Mouse (Mus musculus): Measurements from ENCODE around the gene Art2b. TPM values are rescaled to one million over a fixed set of nuclear protein-coding genes. Genes with fewer than 3 reads are reported as not detected.
"Not testable (repeated sequence)": the region's sequence is repeated elsewhere in the genome, so short reads cannot be mapped to it uniquely, and the experiment has no call there.

Gene Art2b
- not detected for total RNA-seq (2021)
- long read RNA-seq, result 0 reads

GRCm38 (mm10) chr7:101585408-101585807, at the start of gene Art2b:
TSS of gene Art2b (minus strand) at chr7:101585600.
- DNase-seq (ENCODE audit: low spot score in 2 of 2), result no peak

- no peak for DNase-seq (ENCODE audit: low spot score in 2 of 2)
Observed at GRCm38 (mm10) chr7:101634513-101634912, 49.1 kb upstream of the Art2b start.

- no peak for DNase-seq (ENCODE audit: low spot score in 2 of 2)
Observed at GRCm38 (mm10) chr7:101633629-101634177, 48.3 kb upstream of the Art2b start.

GRCm38 (mm10) chr7:101628481-101628880, 43.1 kb upstream of the Art2b start:
- no peak for DNase-seq (ENCODE audit: low spot score in 2 of 2)

GRCm38 (mm10) chr7:101627166-101627565, 41.8 kb upstream of the Art2b start:
- not testable (repeated sequence) for DNase-seq (ENCODE audit: low spot score in 2 of 2)

GRCm38 (mm10) chr7:101624283-101624682, 38.9 kb upstream of the Art2b start:
- DNase-seq (ENCODE audit: low spot score in 2 of 2), result no peak

- not testable (repeated sequence) for DNase-seq (ENCODE audit: low spot score in 2 of 2)
Observed at GRCm38 (mm10) chr7:101621861-101622260, 36.5 kb upstream of the Art2b start.

GRCm38 (mm10) chr7:101620373-101620772, 35.0 kb upstream of the Art2b start:
- peak; percentile 44 to 80 for DNase-seq (ENCODE audit: low spot score in 2 of 2)

- DNase-seq (ENCODE audit: low spot score in 2 of 2), result no peak
Observed at GRCm38 (mm10) chr7:101618273-101618672, 32.9 kb upstream of the Art2b start.

GRCm38 (mm10) chr7:101617438-101618165, 32.2 kb upstream of the Art2b start:
- peak; percentile 80 to 84 for DNase-seq (ENCODE audit: low spot score in 2 of 2)

GRCm38 (mm10) chr7:101616136-101616835, 30.9 kb upstream of the Art2b start:
- DNase-seq (ENCODE audit: low spot score in 2 of 2), result no peak

GRCm38 (mm10) chr7:101615406-101615805, 30.0 kb upstream of the Art2b start:
- DNase-seq (ENCODE audit: low spot score in 2 of 2), result no peak

- DNase-seq (ENCODE audit: low spot score in 2 of 2), result not testable (repeated sequence)
Observed at GRCm38 (mm10) chr7:101612786-101613527, 27.6 kb upstream of the Art2b start.

- DNase-seq (ENCODE audit: low spot score in 2 of 2), result no peak
Observed at GRCm38 (mm10) chr7:101607845-101608244, 22.4 kb upstream of the Art2b start.

- no peak for DNase-seq (ENCODE audit: low spot score in 2 of 2)
Observed at GRCm38 (mm10) chr7:101600406-101600805, 15.0 kb upstream of the Art2b start.

- no peak for DNase-seq (ENCODE audit: low spot score in 2 of 2)
Observed at GRCm38 (mm10) chr7:101598482-101598881, 13.1 kb upstream of the Art2b start.

- no peak for DNase-seq (ENCODE audit: low spot score in 2 of 2)
Observed at GRCm38 (mm10) chr7:101594969-101595368, 9.6 kb upstream of the Art2b start.

GRCm38 (mm10) chr7:101584271-101584670, 1.1 kb downstream of the Art2b start:
- DNase-seq (ENCODE audit: low spot score in 2 of 2), result not testable (repeated sequence)

- no peak for DNase-seq (ENCODE audit: low spot score in 2 of 2)
Observed at GRCm38 (mm10) chr7:101582012-101582411, 3.4 kb downstream of the Art2b start.

- DNase-seq (ENCODE audit: low spot score in 2 of 2), result not testable (repeated sequence)
Observed at GRCm38 (mm10) chr7:101580863-101581262, 4.5 kb downstream of the Art2b start.

GRCm38 (mm10) chr7:101574413-101574812, 11.0 kb downstream of the Art2b start:
- DNase-seq (ENCODE audit: low spot score in 2 of 2), result no peak
